In the genomic region with DNA sequence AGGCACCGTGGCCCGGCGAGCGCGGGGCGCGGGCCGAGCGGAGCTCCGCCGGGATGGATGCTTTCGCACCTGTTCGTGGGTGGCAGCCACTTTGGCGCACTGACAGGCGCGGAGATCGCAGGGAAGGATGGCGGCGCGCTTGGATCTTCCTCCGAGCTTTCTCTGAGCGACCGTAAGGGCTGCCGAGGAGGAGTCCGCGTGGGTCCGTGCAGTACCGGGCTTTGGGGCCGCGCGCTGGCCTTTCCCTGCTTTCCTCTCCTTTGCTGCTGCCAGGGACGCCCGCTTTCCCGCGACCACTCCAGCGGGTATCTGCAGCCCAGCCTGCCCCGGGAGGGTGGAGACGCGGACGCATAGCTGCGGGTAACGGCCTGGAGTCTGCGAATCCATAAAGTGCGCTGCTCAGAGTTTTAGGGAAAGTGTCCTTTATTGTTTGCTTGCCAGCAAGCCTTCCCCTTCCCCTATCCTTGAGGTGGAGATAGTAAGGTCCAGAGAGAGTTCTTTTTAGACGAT, we compare ENCODE assay signal across 8 mouse cellular contexts. TPM values are rescaled to one million over a fixed set of nuclear protein-coding genes. Genes with fewer than 3 reads are reported as not detected.
A peak's percentile ranks its signal among the peaks of the same experiment; 100 is the strongest.
DNase-seq lines count a peak whose midpoint lies in the region; ATAC-seq and TF ChIP-seq lines count a peak whose summit lies in the region.

No protein-coding gene starts in this region.

- peaks cover 13% of the 10 kb centered on the region for H3K4me1 ChIP-seq in kidney, embryonic 14.5 days (ENCODE audit: control insufficient read depth, insufficient read depth, low read length)
- peaks cover 0 to 3% of the 10 kb centered on the region in 2 experiments; a peak in 2 of 4 replicates for H3K4me1 ChIP-seq in ES-E14 (ENCODE audit: control insufficient read depth in 2 of 2, insufficient read depth in 2 of 2, low read length in 2 of 2, poor library complexity in 1 of 2)
- H3K4me1 ChIP-seq in embryonic facial prominence, embryonic 13.5 days, result peaks cover 41% of the 10 kb centered on the region
- H3K4me1 ChIP-seq in limb, embryonic 11.5 days (ENCODE audit: control insufficient read depth, insufficient read depth, low read length), result peaks cover 3% of the 10 kb centered on the region; the same call in 1 of the 2 replicates
- H3K4me1 ChIP-seq in midbrain, postnatal 0 days (ENCODE audit: insufficient read depth, low read length), result peaks cover 5% of the 10 kb centered on the region; the same call in 1 of the 2 replicates

- H3K27me3 ChIP-seq in kidney, embryonic 14.5 days (ENCODE audit: control insufficient read depth, insufficient read depth, low read length), result no peaks in the 10 kb centered on the region
- no peaks in the 10 kb centered on the region for H3K27me3 ChIP-seq in embryonic facial prominence, embryonic 13.5 days
- H3K27me3 ChIP-seq in limb, embryonic 11.5 days (ENCODE audit: control insufficient read depth, insufficient read depth, low read length), result no peaks in the 10 kb centered on the region
- H3K27me3 ChIP-seq in midbrain, postnatal 0 days (ENCODE audit: insufficient read depth, low read length), result no peaks in the 10 kb centered on the region

- no peaks in the 10 kb centered on the region for H3K36me3 ChIP-seq in kidney, embryonic 14.5 days (ENCODE audit: control insufficient read depth, insufficient read depth, low read length)
- H3K36me3 ChIP-seq in ES-E14 (ENCODE audit: control insufficient read depth, insufficient read depth, low read length, poor library complexity, severe bottlenecking), result peaks cover 2% of the 10 kb centered on the region; the same call in 1 of the 2 replicates
- no peaks in the 10 kb centered on the region for H3K36me3 ChIP-seq in embryonic facial prominence, embryonic 13.5 days
- H3K36me3 ChIP-seq in limb, embryonic 11.5 days (ENCODE audit: control insufficient read depth, insufficient read depth, low read length), result no peaks in the 10 kb centered on the region
- no peaks in the 10 kb centered on the region for H3K36me3 ChIP-seq in midbrain, postnatal 0 days (ENCODE audit: insufficient read depth, low read length)

- no peaks in the 10 kb centered on the region for H3K9me3 ChIP-seq in kidney, embryonic 14.5 days (ENCODE audit: control insufficient read depth, low read length)
- no peaks in the 10 kb centered on the region for H3K9me3 ChIP-seq in ES-E14 (ENCODE audit: control insufficient read depth, insufficient read depth, low read depth, low read length)
- no peaks in the 10 kb centered on the region for H3K9me3 ChIP-seq in embryonic facial prominence, embryonic 13.5 days
- H3K9me3 ChIP-seq in limb, embryonic 11.5 days (ENCODE audit: control insufficient read depth, low read length), result no peaks in the 10 kb centered on the region
- no peaks in the 10 kb centered on the region for H3K9me3 ChIP-seq in midbrain, postnatal 0 days (ENCODE audit: low read length)

- H3K4me2 ChIP-seq in kidney, embryonic 14.5 days (replicated peaks; ENCODE audit: low read depth, low read length), result peak overlapping the region; percentile 85
- peak overlapping the region; percentile 85 for H3K4me2 ChIP-seq in embryonic facial prominence, embryonic 13.5 days
- H3K4me2 ChIP-seq in limb, embryonic 11.5 days (ENCODE audit: low read depth, severe bottlenecking), result peak overlapping the region; percentile 88
- peak overlapping the region; percentile 83 for H3K4me2 ChIP-seq in midbrain, postnatal 0 days (ENCODE audit: low read depth, low read length, poor library complexity, severe bottlenecking)

- no peak for TF ChIP-seq CTCF in midbrain, postnatal 0 days (IDR thresholded peaks at IDR 0.05)

- DNase-seq in kidney, postnatal 4 days, result no peak
- DNase-seq in ES-E14 (ENCODE audit: low read depth, low spot score), result no peak
- peak; percentile 62 for DNase-seq in limb, embryonic 11.5 days (ENCODE audit: low spot score)
- DNase-seq in midbrain, postnatal 0 days (ENCODE audit: low spot score), result no peak
- no peak for DNase-seq in layer of hippocampus, postnatal 14 days (ENCODE audit: low spot score in 2 of 2)
- no peak for DNase-seq in gastrocnemius, postnatal 36 days

- peak; percentile 65 for ATAC-seq in kidney, embryonic 14.5 days (ENCODE audit: low FRiP score, low TSS enrichment)
- peak; percentile 63; the same call in 1 of the 2 replicates for ATAC-seq in embryonic facial prominence, embryonic 13.5 days (ENCODE audit: insufficient number of reproducible peaks, insufficient read depth, low FRiP score, low TSS enrichment, low read depth)
- peak; percentile 31; the same call in 1 of the 2 replicates for ATAC-seq in limb, embryonic 11.5 days (ENCODE audit: insufficient number of reproducible peaks, low FRiP score, low TSS enrichment, low read depth)
- ATAC-seq in midbrain, postnatal 0 days (ENCODE audit: low FRiP score), result peak; percentile 66

- WGBS in kidney, embryonic 14.5 days, result under 1% methylated on average over 34 of the region's 45 CpGs
- under 1% methylated on average over 45 of the region's 45 CpGs for WGBS in embryonic facial prominence, embryonic 13.5 days
- WGBS in limb, embryonic 11.5 days, result under 1% methylated on average over 45 of the region's 45 CpGs
- under 1% methylated on average over 45 of the region's 45 CpGs for WGBS in midbrain, postnatal 0 days

- peak overlapping the region; percentile 77 for H3K9ac ChIP-seq in kidney, embryonic 14.5 days (ENCODE audit: low read depth, low read length)
- peak overlapping the region; percentile 82 for H3K9ac ChIP-seq in ES-E14 (ENCODE audit: insufficient read depth, low read depth, low read length, poor library complexity, severe bottlenecking)
- H3K9ac ChIP-seq in embryonic facial prominence, embryonic 13.5 days, result peak overlapping the region; percentile 87
- H3K9ac ChIP-seq in limb, embryonic 11.5 days (ENCODE audit: low read length), result peak overlapping the region; percentile 81
- H3K9ac ChIP-seq in midbrain, postnatal 0 days (replicated peaks; ENCODE audit: low read length, poor library complexity, severe bottlenecking), result peak overlapping the region; percentile 82

- H3K4me3 ChIP-seq in kidney, embryonic 14.5 days (ENCODE audit: low read length), result peak overlapping the region; percentile 92
- peak overlapping the region; percentile 76 to 94 for H3K4me3 ChIP-seq in ES-E14 (ENCODE audit: insufficient read depth in 1 of 2, low read depth in 1 of 2, low read length in 2 of 2, poor library complexity in 1 of 2, severe bottlenecking in 1 of 2)
- peak overlapping the region; percentile 92 for H3K4me3 ChIP-seq in embryonic facial prominence, embryonic 13.5 days
- H3K4me3 ChIP-seq in limb, embryonic 11.5 days (ENCODE audit: low read depth, low read length), result peak overlapping the region; percentile 92
- peak overlapping the region; percentile 97 for H3K4me3 ChIP-seq in midbrain, postnatal 0 days (ENCODE audit: low read depth, low read length)

- intact Hi-C loops in gastrocnemius, postnatal 36 days (cut with DNase I), result no loop called here

- in situ Hi-C loops in ES-E14 (cut with MboI; ENCODE audit: low sequenced_read_pairs in 2 of 2, unreplicated experiment in 2 of 2), result no loop called here

- H3K27ac ChIP-seq in kidney, embryonic 14.5 days (ENCODE audit: low read depth, low read length), result peak overlapping the region; percentile 74
- no peak overlapping the region for H3K27ac ChIP-seq in ES-E14 (ENCODE audit: insufficient read depth, low read depth, low read length, poor library complexity, severe bottlenecking)
- H3K27ac ChIP-seq in embryonic facial prominence, embryonic 13.5 days, result peak overlapping the region; percentile 85
- peak overlapping the region; percentile 75 for H3K27ac ChIP-seq in limb, embryonic 11.5 days (replicated peaks; ENCODE audit: low read depth, low read length)
- peak overlapping the region; percentile 91 for H3K27ac ChIP-seq in midbrain, postnatal 0 days (ENCODE audit: low read depth, low read length)

TF ChIP-seq in ES-E14, 5 proteins besides CTCF, POLR2A, EP300 and RAD21:
- TF ChIP-seq ZNF384 (IDR thresholded peaks at IDR 0.05; ENCODE audit: low read depth, low read length) (no peak), MAFK (IDR thresholded peaks at IDR 0.05; ENCODE audit: insufficient read depth, low read depth, low read length) (no peak), CHD2 (IDR thresholded peaks at IDR 0.05; ENCODE audit: low read depth, low read length) (no peak), ZC3H11A (IDR thresholded peaks at IDR 0.05; ENCODE audit: borderline replicate concordance, low read depth, low read length) (no peak), HCFC1 (IDR thresholded peaks at IDR 0.05; ENCODE audit: borderline replicate concordance, insufficient read depth, low read length) (no peak; the same call in 1 of the 2 replicates)

RNA-seq across cellular contexts. Expression of gene Elovl5, which starts 0.5 kb away (rescaled TPM):
- 73.9 and 112 TPM in 2 replicates for polyA plus RNA-seq in kidney, embryonic 14.5 days (2014; fragmentation: Nextera tagmentation; extraction: Ambion mirVana)
- 118 and 166 TPM in 2 replicates for total RNA-seq in ES-E14 (2012; rRNA removed)
- 65.4 and 78.8 TPM in 2 replicates for polyA plus RNA-seq in embryonic facial prominence, embryonic 13.5 days (2015; fragmentation: Nextera tagmentation; extraction: Ambion mirVana)
- polyA plus RNA-seq in limb, embryonic 11.5 days (2014; fragmentation: Nextera tagmentation; extraction: Ambion mirVana), result 90.8 and 96.0 TPM in 2 replicates
- total RNA-seq in midbrain, postnatal 0 days (2014; rRNA removed), result 79.4 and 80.0 TPM in 2 replicates
- 58.4 and 59.2 TPM in 2 replicates for polyA plus RNA-seq in midbrain, postnatal 0 days (2015; fragmentation: Nextera tagmentation; extraction: Ambion mirVana)
- 10 to 100 TPM; 89.1 to 89.5 TPM for total RNA-seq in layer of hippocampus, postnatal 14 days (2021)
- 10 to 100 TPM in 1 of 2 experiments, 1 to 10 TPM in 1; 9.6 to 11.4 TPM for total RNA-seq in gastrocnemius, postnatal 36 days (2021)
